Mouse (Mus musculus) MEL (cell line): ENCODE data around the gene Mcfd2. TPM values are rescaled to one million over a fixed set of nuclear protein-coding genes. Genes with fewer than 3 reads are reported as not detected.

Source experiments
- DNase-seq: peaks from one replicate; pipeline ENCODE4 v3.0.0; 2011; ENCODE audit warnings: low read depth, low spot score
- H3K27ac ChIP-seq: 2 replicates; pipeline ENCODE4 v1.5.1; 2012; ENCODE audit warnings: low read depth, mild to moderate bottlenecking, control low read depth, low read length, moderate library complexity; ENCODE audit not compliant: control insufficient read depth
- H3K27me3 ChIP-seq, 2 experiments: fragments of 150-350 bp in 1 of 2; sonication (generic) in 1 of 2; 2 replicates each; pipeline ENCODE4 v1.6.1; 2012; ENCODE audit warnings: low read length in 2 of 2, mild to moderate bottlenecking in 2 of 2, improper control_type of control experiment in 1 of 2, moderate library complexity in 1 of 2; ENCODE audit not compliant: insufficient read depth in 2 of 2, control insufficient read depth in 1 of 2
- H3K36me3 ChIP-seq, 2 experiments: 2 replicates each; pipeline ENCODE4 v1.6.1; 2012 to 2014; ENCODE audit warnings: low read length in 2 of 2, improper control_type of control experiment in 1 of 2, inconsistent platforms in 1 of 2, mild to moderate bottlenecking in 1 of 2; ENCODE audit not compliant: insufficient read depth in 2 of 2, control insufficient read depth in 1 of 2
- H3K4me1 ChIP-seq, 2 experiments: fragments of 150-350 bp in 1 of 2; sonication (generic) in 1 of 2; 2 replicates each; pipeline ENCODE4 v1.6.1; 2012; ENCODE audit warnings: low read length in 2 of 2, improper control_type of control experiment in 1 of 2, mild to moderate bottlenecking in 1 of 2; ENCODE audit not compliant: insufficient read depth in 2 of 2, control insufficient read depth in 1 of 2
- H3K4me3 ChIP-seq, 2 experiments: fragments of 150-350 bp in 1 of 2; sonication (generic) in 1 of 2; 2 replicates each; pipeline ENCODE4 v1.5.1; 2012; ENCODE audit warnings: low read depth in 2 of 2, low read length in 2 of 2, mild to moderate bottlenecking in 2 of 2, moderate library complexity in 2 of 2, control low read depth in 1 of 2, improper control_type of control experiment in 1 of 2; ENCODE audit not compliant: control insufficient read depth in 1 of 2, insufficient read depth in 1 of 2
- H3K79me2 ChIP-seq: 2 replicates; pipeline ENCODE4 v1.6.1; 2012; ENCODE audit warnings: mild to moderate bottlenecking, low read length, moderate library complexity; ENCODE audit not compliant: control insufficient read depth, poor library complexity, insufficient read depth
- H3K9ac ChIP-seq: 2 replicates; pipeline ENCODE4 v1.6.1; 2012; ENCODE audit warnings: low read depth, mild to moderate bottlenecking, control low read depth, low read length, moderate library complexity; ENCODE audit not compliant: control insufficient read depth, poor library complexity, severe bottlenecking
- H3K9me3 ChIP-seq: fragments of 150-350 bp; sonication (generic); replicated peaks from 2 replicates; pipeline ENCODE4 v1.6.1; 2012; ENCODE audit warnings: mild to moderate bottlenecking, low read length, improper control_type of control experiment, moderate library complexity; ENCODE audit not compliant: insufficient read depth
- CHD1 ChIP-seq: IDR thresholded peaks from 2 replicates; pipeline ENCODE4 v1.6.1; 2012; ENCODE audit warnings: low read depth, mild to moderate bottlenecking, inconsistent platforms, low read length, improper control_type of control experiment
- CHD2 ChIP-seq: IDR thresholded peaks from 2 replicates; pipeline ENCODE4 v1.6.1; 2011; ENCODE audit warnings: low read length, improper control_type of control experiment
- CTCF ChIP-seq, 3 experiments: IDR thresholded peaks in 2 of 3; conservative IDR thresholded peaks in 1 of 3; 2 replicates each; pipeline ENCODE4 v1.5.1; 2011 to 2012; ENCODE audit warnings: low read length in 3 of 3, low read depth in 2 of 3, mild to moderate bottlenecking in 2 of 3, improper control_type of control experiment in 1 of 3, inconsistent platforms in 1 of 3, mixed read lengths in 1 of 3, moderate library complexity in 1 of 3; ENCODE audit not compliant: control insufficient read depth in 1 of 3, insufficient read depth in 1 of 3, poor library complexity in 1 of 3, severe bottlenecking in 1 of 3
- ELF1 ChIP-seq: IDR thresholded peaks from 2 replicates; pipeline ENCODE4 v1.6.1; 2014; ENCODE audit warnings: low read depth, mild to moderate bottlenecking, inconsistent platforms, low read length, improper control_type of control experiment, moderate library complexity
- EP300 ChIP-seq, 2 experiments: IDR thresholded peaks; 2 replicates each; pipeline ENCODE4 v1.6.1; 2011; ENCODE audit warnings: improper control_type of control experiment in 2 of 2, low read length in 2 of 2, low read depth in 1 of 2, mild to moderate bottlenecking in 1 of 2
- ETS1 ChIP-seq: IDR thresholded peaks from 2 replicates; pipeline ENCODE4 v1.6.1; 2012; ENCODE audit warnings: low read depth, mild to moderate bottlenecking, inconsistent platforms, low read length, improper control_type of control experiment, moderate library complexity
- GABPA ChIP-seq: IDR thresholded peaks from 2 replicates; pipeline ENCODE4 v1.6.1; 2012; ENCODE audit warnings: low read depth, mild to moderate bottlenecking, inconsistent platforms, low read length, improper control_type of control experiment, moderate library complexity
- JUND ChIP-seq: IDR thresholded peaks from 2 replicates; pipeline ENCODE4 v1.6.1; 2011; ENCODE audit warnings: low read depth, mild to moderate bottlenecking, improper control_type of control experiment, low read length
- MAX ChIP-seq: IDR thresholded peaks from 2 replicates; pipeline ENCODE4 v1.6.1; 2011; ENCODE audit warnings: low read length, improper control_type of control experiment
- MAZ ChIP-seq: IDR thresholded peaks from 2 replicates; pipeline ENCODE4 v1.6.1; 2012; ENCODE audit warnings: low read depth, mild to moderate bottlenecking, inconsistent platforms, low read length, improper control_type of control experiment
- MYB ChIP-seq: IDR thresholded peaks from 2 replicates; pipeline ENCODE4 v1.6.1; 2011; ENCODE audit warnings: mild to moderate bottlenecking, low read depth, low read length, improper control_type of control experiment
- POLR2A ChIP-seq, 2 experiments: IDR thresholded peaks; 2 replicates each; pipeline ENCODE4 v1.6.1; 2011 to 2012; ENCODE audit warnings: low read length in 2 of 2, mild to moderate bottlenecking in 2 of 2, control low read depth in 1 of 2, improper control_type of control experiment in 1 of 2, low read depth in 1 of 2, moderate library complexity in 1 of 2; ENCODE audit not compliant: control insufficient read depth in 1 of 2, insufficient read depth in 1 of 2, poor library complexity in 1 of 2
- RAD21 ChIP-seq: IDR thresholded peaks from 2 replicates; pipeline ENCODE4 v1.6.1; 2011; ENCODE audit warnings: mild to moderate bottlenecking, low read depth, low read length, improper control_type of control experiment
- TCF12 ChIP-seq: IDR thresholded peaks from 2 replicates; pipeline ENCODE4 v1.6.1; 2014; ENCODE audit warnings: low read depth, mild to moderate bottlenecking, inconsistent platforms, low read length, improper control_type of control experiment, moderate library complexity
- UBTF ChIP-seq: IDR thresholded peaks from 2 replicates; pipeline ENCODE4 v1.6.1; 2012; ENCODE audit warnings: low read depth, mild to moderate bottlenecking, inconsistent platforms, low read length, improper control_type of control experiment, moderate library complexity, borderline replicate concordance; ENCODE audit not compliant: insufficient read depth
- USF1 ChIP-seq: IDR thresholded peaks from 2 replicates; pipeline ENCODE4 v1.6.1; 2014; ENCODE audit warnings: low read depth, mild to moderate bottlenecking, inconsistent platforms, low read length, improper control_type of control experiment, moderate library complexity
- ZC3H11A ChIP-seq: IDR thresholded peaks from 2 replicates; pipeline ENCODE4 v1.6.1; 2012; ENCODE audit warnings: low read depth, mild to moderate bottlenecking, inconsistent platforms, low read length, improper control_type of control experiment
- ZMIZ1 ChIP-seq: IDR thresholded peaks from 2 replicates; pipeline ENCODE4 v1.6.1; 2012; ENCODE audit warnings: low read depth, mild to moderate bottlenecking, inconsistent platforms, low read length, improper control_type of control experiment, moderate library complexity
- ZNF384 ChIP-seq: IDR thresholded peaks from 2 replicates; pipeline ENCODE4 v1.6.1; 2012; ENCODE audit warnings: low read depth, mild to moderate bottlenecking, inconsistent platforms, low read length, improper control_type of control experiment
- polyA plus RNA-seq, 2 experiments: library from polyadenylated mRNA; stranded (reverse) in 1 of 2; unstranded in 1 of 2; fragments of >175 nt in 1 of 2; fragments of >200 nt in 1 of 2; gene quantifications; 2 replicates each; pipeline versions ENCODE4 v1.2.1 to v1.2.4; 2012; ENCODE audit warnings: low replicate concordance in 2 of 2, low read depth in 1 of 2; ENCODE audit not compliant: insufficient read length in 2 of 2, insufficient read depth in 1 of 2, missing spikeins in 1 of 2
- total RNA-seq: library from RNA; depleted of rRNA; stranded (reverse); fragments of 300-350 nt; gene quantifications from 2 replicates; pipeline ENCODE4 v1.2.3, GENCODE M21; 2012

The Mcfd2 gene
- total and polyA plus RNA-seq, 3 experiments = 50.4 to 52.6 TPM; not detected in 1

- H3K9ac ChIP-seq = no peak overlapping the region
- H3K4me3 ChIP-seq = no peak overlapping the region
- H3K9me3 ChIP-seq = no peaks in the 10 kb centered on the region
- no peak for DNase-seq
- TF ChIP-seq USF1 (no peak), MAZ (no peak), JUND (no peak), MYB (no peak), CHD1 (no peak), ZNF384 (no peak), ZC3H11A (no peak), POLR2A (IDR thresholded peaks at IDR 0.05; ENCODE audit: control insufficient read depth in 1 of 2, insufficient read depth in 1 of 2, low read depth in 1 of 2, low read length in 2 of 2, poor library complexity in 1 of 2) (no peak), RAD21 (no peak), TCF12 (no peak), ZMIZ1 (no peak)
- no peak overlapping the region for H3K27ac ChIP-seq
- H3K79me2 ChIP-seq = no peaks in the 10 kb centered on the region
- peaks cover 0 to 16% of the 10 kb centered on the region in 2 experiments; a peak in 2 of 4 replicates for H3K4me1 ChIP-seq
- H3K36me3 ChIP-seq = no peaks in the 10 kb centered on the region; a peak in 2 of 4 replicates
- no peaks in the 10 kb centered on the region for H3K27me3 ChIP-seq
Observed at GRCm38 (mm10) chr17:87305065-87305464, 39.3 kb upstream of the Mcfd2 start.

- H3K36me3 ChIP-seq = peaks cover 0 to 2% of the 10 kb centered on the region in 2 experiments; a peak in 2 of 4 replicates
Observed at GRCm38 (mm10) chr17:87304151-87304894, 38.6 kb upstream of the Mcfd2 start.

More at GRCm38 (mm10) chr17:87304151-87304894, 38.6 kb upstream of the Mcfd2 start:
- Histone ChIP-seq H3K4me1 (peaks cover 0 to 20% of the 10 kb centered on the region in 2 experiments; a peak in 2 of 4 replicates), H3K9me3 (no peaks in the 10 kb centered on the region), H3K9ac (no peak overlapping the region), H3K27me3 (no peaks in the 10 kb centered on the region), H3K27ac (no peak overlapping the region), H3K79me2 (no peaks in the 10 kb centered on the region), H3K4me3 (no peak overlapping the region)
- no peak for TF ChIP-seq CTCF (IDR thresholded peaks at IDR 0.05 in 2 of 3, conservative IDR thresholded peaks at IDR 0.05 in 1 of 3; ENCODE audit: control insufficient read depth in 1 of 3, insufficient read depth in 1 of 3, low read depth in 2 of 3, low read length in 3 of 3, poor library complexity in 1 of 3, severe bottlenecking in 1 of 3)
- no peak for TF ChIP-seq CHD2
- TF ChIP-seq GABPA = no peak
- TF ChIP-seq ELF1 = no peak
- TF ChIP-seq MAX = no peak
- no peak for TF ChIP-seq UBTF
- TF ChIP-seq JUND = no peak
- TF ChIP-seq ETS1 = no peak
- TF ChIP-seq POLR2A (IDR thresholded peaks at IDR 0.05; ENCODE audit: control insufficient read depth in 1 of 2, insufficient read depth in 1 of 2, low read depth in 1 of 2, low read length in 2 of 2, poor library complexity in 1 of 2) = no peak
- TF ChIP-seq EP300 (IDR thresholded peaks at IDR 0.05; ENCODE audit: low read depth in 1 of 2, low read length in 2 of 2) = no peak
- DNase-seq = no peak
